Mouse (Mus musculus): ENCODE results near the gene Aqp6. TPM values are rescaled to one million over a fixed set of nuclear protein-coding genes. Genes with fewer than 3 reads are reported as not detected.

Aqp6 gene
- polyA plus RNA-seq (2012; rRNA removed): 0.46 and 0.62 TPM in 2 replicates

GRCm38 (mm10) chr15:99600986-99601822, at the start of gene Aqp6:
Gene Aqp6 (plus strand): TSS chr15:99601400.
- H3K27ac ChIP-seq (ENCODE audit: insufficient read depth, low read length): no peak within 1 kb of the TSS
- no peaks in the 10 kb centered on the region for H3K4me1 ChIP-seq (ENCODE audit: control insufficient read depth, insufficient read depth, low read length)
- no peak for TF ChIP-seq CTCF (IDR thresholded peaks at IDR 0.05; ENCODE audit: extremely low read depth, insufficient read depth, low read length)
- no peak for TF ChIP-seq POLR2A (IDR thresholded peaks at IDR 0.05; ENCODE audit: extremely low read depth, insufficient read depth, low read length)
- H3K4me3 ChIP-seq (ENCODE audit: insufficient read depth, low read length): no peak within 1 kb of the TSS

DNA sequence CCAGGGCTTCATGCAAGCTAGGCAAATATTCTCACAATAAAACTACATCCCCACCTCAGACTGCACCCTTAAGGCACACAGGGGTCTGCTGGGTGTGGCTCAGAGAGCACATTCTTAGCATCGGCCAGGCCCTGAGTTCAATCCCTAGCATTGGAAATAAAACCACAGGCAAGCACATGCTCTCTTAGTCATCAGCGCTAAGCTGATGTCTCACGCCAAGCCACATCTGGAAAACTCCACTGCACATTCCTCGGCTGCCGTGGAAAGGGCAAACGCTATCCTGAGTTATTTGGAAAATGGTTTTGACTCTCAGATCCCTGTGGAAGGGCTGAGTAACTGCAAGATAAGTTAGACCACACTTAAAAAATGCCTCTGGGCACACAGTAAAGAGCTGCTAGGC, 47.4 kb upstream of the Aqp6 start:
- no peak for TF ChIP-seq POLR2A (IDR thresholded peaks at IDR 0.05; ENCODE audit: extremely low read depth, insufficient read depth, low read length)
- TF ChIP-seq CTCF (IDR thresholded peaks at IDR 0.05; ENCODE audit: extremely low read depth, insufficient read depth, low read length): no peak
- H3K4me3 ChIP-seq (ENCODE audit: insufficient read depth, low read length): no peak overlapping the region

GRCm38 (mm10) chr15:99558947-99559346, 42.3 kb upstream of the Aqp6 start:
- H3K4me1 ChIP-seq (ENCODE audit: control insufficient read depth, insufficient read depth, low read length): no peaks in the 10 kb centered on the region
- H3K4me3 ChIP-seq (ENCODE audit: insufficient read depth, low read length): no peak overlapping the region
- H3K27ac ChIP-seq (ENCODE audit: insufficient read depth, low read length): no peak overlapping the region
- no peak for TF ChIP-seq CTCF (IDR thresholded peaks at IDR 0.05; ENCODE audit: extremely low read depth, insufficient read depth, low read length)
- TF ChIP-seq POLR2A (IDR thresholded peaks at IDR 0.05; ENCODE audit: extremely low read depth, insufficient read depth, low read length): no peak

More for the DNA sequence above, 47.4 kb upstream of the Aqp6 start:
- H3K27ac ChIP-seq (ENCODE audit: insufficient read depth, low read length): no peak overlapping the region
- no peaks in the 10 kb centered on the region for H3K4me1 ChIP-seq (ENCODE audit: control insufficient read depth, insufficient read depth, low read length)

GRCm38 (mm10) chr15:99560246-99560645, 41.0 kb upstream of the Aqp6 start:
- Histone ChIP-seq H3K4me3 (ENCODE audit: insufficient read depth, low read length) (no peak overlapping the region), H3K4me1 (ENCODE audit: control insufficient read depth, insufficient read depth, low read length) (no peaks in the 10 kb centered on the region), H3K27ac (ENCODE audit: insufficient read depth, low read length) (no peak overlapping the region)
- no peak for TF ChIP-seq CTCF (IDR thresholded peaks at IDR 0.05; ENCODE audit: extremely low read depth, insufficient read depth, low read length)
- TF ChIP-seq POLR2A (IDR thresholded peaks at IDR 0.05; ENCODE audit: extremely low read depth, insufficient read depth, low read length): no peak

DNA sequence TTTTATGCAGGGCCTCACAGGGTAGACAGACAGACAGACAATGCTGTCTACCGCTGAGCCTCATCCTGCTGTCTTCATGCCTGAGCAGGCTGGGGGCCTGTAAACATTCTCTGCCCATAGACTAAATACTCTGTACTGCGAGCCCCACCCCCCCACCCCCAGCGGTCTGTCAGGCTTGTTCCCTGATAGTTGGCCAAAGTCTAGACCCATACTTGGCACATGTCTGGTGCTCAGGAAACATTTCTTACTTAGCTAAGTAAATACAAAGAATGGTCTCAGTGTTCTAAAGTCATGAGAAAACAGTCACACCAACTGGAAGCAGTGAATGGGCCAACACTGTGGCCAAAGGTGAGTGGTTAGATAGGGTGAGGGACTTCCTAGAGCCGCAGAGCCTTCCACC, 33.8 kb upstream of the Aqp6 start:
- TF ChIP-seq POLR2A (IDR thresholded peaks at IDR 0.05; ENCODE audit: extremely low read depth, insufficient read depth, low read length) (no peak), CTCF (IDR thresholded peaks at IDR 0.05; ENCODE audit: extremely low read depth, insufficient read depth, low read length) (no peak)
- no peaks in the 10 kb centered on the region for H3K4me1 ChIP-seq (ENCODE audit: control insufficient read depth, insufficient read depth, low read length)
- no peak overlapping the region for H3K4me3 ChIP-seq (ENCODE audit: insufficient read depth, low read length)
- no peak overlapping the region for H3K27ac ChIP-seq (ENCODE audit: insufficient read depth, low read length)

DNA sequence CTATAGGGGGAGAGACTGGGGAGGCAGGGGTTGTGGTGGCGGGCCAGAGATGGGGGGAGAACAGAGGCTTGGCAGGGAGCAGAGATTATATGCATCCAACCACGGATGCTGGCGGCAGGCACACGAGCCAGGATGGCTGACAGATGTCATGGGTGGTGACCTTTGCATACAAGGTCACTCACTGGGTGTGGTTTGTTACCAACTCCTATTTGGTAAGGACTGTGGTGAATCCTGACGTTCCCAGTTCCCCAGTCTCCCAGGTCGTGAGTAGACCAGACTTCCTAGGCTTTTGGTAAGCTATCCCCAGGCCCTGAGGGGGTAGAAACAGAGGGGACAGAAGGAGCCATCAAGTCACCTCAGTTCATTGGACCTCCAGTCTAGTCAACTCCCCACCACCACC, 32.5 kb upstream of the Aqp6 start:
- Histone ChIP-seq H3K4me1 (ENCODE audit: control insufficient read depth, insufficient read depth, low read length) (no peaks in the 10 kb centered on the region), H3K27ac (ENCODE audit: insufficient read depth, low read length) (no peak overlapping the region), H3K4me3 (ENCODE audit: insufficient read depth, low read length) (no peak overlapping the region)
- no peak for TF ChIP-seq CTCF (IDR thresholded peaks at IDR 0.05; ENCODE audit: extremely low read depth, insufficient read depth, low read length)
- no peak for TF ChIP-seq POLR2A (IDR thresholded peaks at IDR 0.05; ENCODE audit: extremely low read depth, insufficient read depth, low read length)

DNA sequence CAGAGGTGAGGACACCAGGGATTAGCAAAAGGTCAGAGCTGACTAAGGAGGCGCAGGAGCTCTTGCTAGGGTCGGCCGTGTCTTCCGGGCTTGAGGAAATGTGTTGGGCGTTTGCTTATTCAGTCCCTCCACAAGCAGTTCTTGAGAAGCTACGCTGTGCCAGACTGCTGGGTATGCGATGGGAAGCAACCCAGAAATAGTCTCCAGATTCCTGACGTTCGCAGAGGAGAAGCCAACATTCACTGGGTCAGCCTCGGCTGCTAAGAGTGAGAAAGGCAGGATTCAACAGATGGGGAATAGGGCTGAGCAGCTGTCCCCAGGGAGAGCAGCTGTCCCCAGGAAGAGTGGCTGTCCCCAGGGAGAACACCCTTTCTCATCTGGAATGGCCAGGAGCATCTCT, 32.1 kb upstream of the Aqp6 start:
- TF ChIP-seq CTCF (IDR thresholded peaks at IDR 0.05; ENCODE audit: extremely low read depth, insufficient read depth, low read length) (no peak), POLR2A (IDR thresholded peaks at IDR 0.05; ENCODE audit: extremely low read depth, insufficient read depth, low read length) (no peak)
- Histone ChIP-seq H3K27ac (ENCODE audit: insufficient read depth, low read length) (no peak overlapping the region), H3K4me1 (ENCODE audit: control insufficient read depth, insufficient read depth, low read length) (no peaks in the 10 kb centered on the region), H3K4me3 (ENCODE audit: insufficient read depth, low read length) (no peak overlapping the region)

GRCm38 (mm10) chr15:99578802-99579485, 22.3 kb upstream of the Aqp6 start, which contains the start of gene Aqp2:
Gene Aqp2 (plus strand): TSS chr15:99579055.
- no peak within 1 kb of the TSS for H3K4me3 ChIP-seq (ENCODE audit: insufficient read depth, low read length)
- TF ChIP-seq POLR2A (IDR thresholded peaks at IDR 0.05; ENCODE audit: extremely low read depth, insufficient read depth, low read length) (no peak), CTCF (IDR thresholded peaks at IDR 0.05; ENCODE audit: extremely low read depth, insufficient read depth, low read length) (no peak)
- H3K27ac ChIP-seq (ENCODE audit: insufficient read depth, low read length): no peak within 1 kb of the TSS
- H3K4me1 ChIP-seq (ENCODE audit: control insufficient read depth, insufficient read depth, low read length): no peaks in the 10 kb centered on the region; the same call in 1 of the 2 replicates

DNA sequence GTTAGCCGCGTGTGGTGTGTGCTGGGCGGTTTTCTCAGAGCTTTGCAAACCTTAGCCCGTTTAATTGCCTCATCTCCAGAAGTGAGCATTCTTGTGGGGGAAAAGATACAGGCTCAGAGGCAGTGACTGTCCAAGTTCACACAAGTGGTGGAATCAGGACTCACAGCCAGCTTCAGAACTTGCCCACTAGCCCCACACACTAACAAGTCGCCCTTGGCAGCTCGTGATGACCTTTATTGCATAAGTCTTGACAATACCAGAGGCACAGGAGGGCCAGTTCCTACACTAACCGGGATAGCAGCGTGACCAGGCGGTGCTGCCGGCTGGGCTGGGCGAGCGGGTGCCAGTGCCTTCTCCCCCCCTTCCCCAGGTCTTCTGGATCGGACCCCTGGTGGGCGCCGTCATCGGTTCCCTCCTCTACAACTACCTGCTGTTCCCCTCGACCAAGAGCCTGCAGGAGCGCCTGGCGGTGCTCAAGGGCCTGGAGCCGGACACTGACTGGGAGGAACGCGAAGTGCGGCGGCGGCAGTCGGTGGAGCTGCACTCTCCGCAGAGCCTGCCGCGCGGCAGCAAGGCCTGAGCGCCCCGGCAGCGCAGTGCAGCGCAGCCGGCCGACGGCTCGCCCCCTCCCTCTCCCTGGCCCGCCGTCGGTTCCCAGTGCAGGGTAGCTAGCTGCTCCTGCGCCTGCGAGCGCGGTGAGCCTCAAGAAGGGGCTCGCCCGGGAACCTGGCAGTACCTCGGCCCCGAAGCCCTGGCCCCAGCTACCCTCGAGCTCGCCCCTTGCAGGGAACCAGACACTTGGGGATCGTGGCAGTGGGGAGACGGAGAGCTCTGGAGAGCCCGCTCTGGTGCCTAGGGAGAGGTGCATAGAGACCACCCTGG, 17.5 kb upstream of the Aqp6 start:
- TF ChIP-seq CTCF (IDR thresholded peaks at IDR 0.05; ENCODE audit: extremely low read depth, insufficient read depth, low read length) (no peak), POLR2A (IDR thresholded peaks at IDR 0.05; ENCODE audit: extremely low read depth, insufficient read depth, low read length) (no peak)
- Histone ChIP-seq H3K27ac (ENCODE audit: insufficient read depth, low read length) (no peak overlapping the region), H3K4me3 (ENCODE audit: insufficient read depth, low read length) (no peak overlapping the region), H3K4me1 (ENCODE audit: control insufficient read depth, insufficient read depth, low read length) (no peaks in the 10 kb centered on the region; the same call in 1 of the 2 replicates)

Measured in cortical plate, adult 2 months (tissue).